ENCODE assay signal across 18 mouse cellular contexts in the genomic region with DNA sequence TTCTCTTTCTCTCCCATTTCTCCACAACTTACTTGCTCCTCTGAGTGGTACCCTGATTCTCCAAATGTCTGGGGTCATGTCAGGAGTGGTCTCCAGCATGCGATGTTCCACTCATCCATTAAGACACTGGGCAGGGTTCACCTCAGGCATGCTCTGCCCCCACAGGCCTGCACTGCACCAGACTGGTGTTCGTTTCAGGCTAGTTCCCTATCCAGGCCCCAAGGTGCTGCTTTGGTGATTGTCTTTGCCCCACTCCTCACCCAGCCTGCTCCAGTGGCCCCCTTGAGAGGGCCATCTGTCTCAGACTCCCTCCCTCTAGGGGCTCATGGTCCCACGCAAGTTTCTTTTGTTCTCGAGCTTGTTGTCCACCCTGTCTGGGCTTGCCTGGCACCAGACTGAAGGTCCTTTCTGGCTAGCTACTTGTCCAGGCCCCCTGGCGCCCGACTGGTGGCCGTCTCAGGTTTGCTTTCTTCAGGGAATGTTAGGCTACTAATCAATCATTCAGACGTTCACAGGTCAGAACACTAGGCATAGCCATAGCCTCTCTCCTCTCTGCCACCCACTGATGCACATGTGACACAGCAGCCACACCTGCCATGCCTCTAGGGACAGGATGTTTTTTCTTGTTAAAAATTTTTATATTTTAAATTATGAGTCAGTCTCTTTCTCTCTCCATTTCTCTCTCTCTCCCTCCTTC. TPM values are rescaled to one million over a fixed set of nuclear protein-coding genes. Genes with fewer than 3 reads are reported as not detected.
"Had no signal": no experiment of that assay in that cellular context is flagged by ENCODE, and none has a peak within 500 bp of the region (broad histone marks: within the 10 kb centered on the region; RNA-seq: fewer than 3 reads in every experiment).

No protein-coding gene starts in this region.

- H3K4me1 ChIP-seq: intestine, embryonic 15.5 days; limb, embryonic 12.5 days; limb, embryonic 15.5 days; midbrain, embryonic 12.5 days had no signal

- H3K4me3 ChIP-seq: intestine, embryonic 15.5 days; left cerebral cortex, adult 2 months; limb, embryonic 12.5 days; limb, embryonic 15.5 days; midbrain, embryonic 12.5 days had no signal

- H3K27ac ChIP-seq: intestine, embryonic 15.5 days; left cerebral cortex, adult 2 months; limb, embryonic 12.5 days; limb, embryonic 15.5 days; liver, embryonic 14.5 days; midbrain, embryonic 12.5 days had no signal

- ATAC-seq: intestine, embryonic 15.5 days; liver, postnatal 0 days had no signal

- H3K9ac ChIP-seq: intestine, embryonic 15.5 days; limb, embryonic 12.5 days; limb, embryonic 15.5 days; liver, embryonic 14.5 days; liver, postnatal 0 days; lung, embryonic 14.5 days; midbrain, embryonic 12.5 days had no signal

- DNase-seq: kidney, adult 11 months; kidney, adult 9 months; kidney, postnatal 14 days; layer of hippocampus, postnatal 36 days; left cerebral cortex, postnatal 4 days; liver, postnatal 0 days; lung, embryonic 14.5 days; lung, postnatal 10 days; lung, postnatal 4 days; thymus, postnatal 25 days had no signal

- H3K27me3 ChIP-seq: intestine, embryonic 15.5 days; limb, embryonic 12.5 days; limb, embryonic 15.5 days; midbrain, embryonic 12.5 days had no signal

- H3K9me3 ChIP-seq: intestine, embryonic 15.5 days; limb, embryonic 12.5 days; limb, embryonic 15.5 days; midbrain, embryonic 12.5 days had no signal

- H3K36me3 ChIP-seq: intestine, embryonic 15.5 days; limb, embryonic 12.5 days; limb, embryonic 15.5 days; midbrain, embryonic 12.5 days had no signal

- H3K4me2 ChIP-seq: intestine, embryonic 15.5 days; limb, embryonic 12.5 days; limb, embryonic 15.5 days; liver, embryonic 11.5 days; lung, embryonic 14.5 days; midbrain, embryonic 12.5 days had no signal

RNA-seq across cellular contexts. Expression of a gene that starts 25.4 kb away (rescaled TPM):
- polyA plus RNA-seq: limb, embryonic 12.5 days; liver, embryonic 11.5 days; liver, postnatal 0 days; midbrain, embryonic 12.5 days; neural tube, embryonic 14.5 days had no signal
